Mouse (Mus musculus) CH12.LX (cell line): ENCODE measurements around the gene Bri3bp. TPM values are rescaled to one million over a fixed set of nuclear protein-coding genes. Genes with fewer than 3 reads are reported as not detected.

ENCODE experiments used
- DNase-seq: peaks from one replicate; pipeline ENCODE4 v3.0.0-alpha.2; 2013; ENCODE audit errors: extremely low read depth
- H3K27ac ChIP-seq: 2 replicates; pipeline ENCODE4 v1.5.1; 2012; ENCODE audit warnings: low read depth, mild to moderate bottlenecking, control low read depth, moderate library complexity; ENCODE audit not compliant: insufficient read depth
- H3K27me3 ChIP-seq: replicated peaks from 2 replicates; pipeline ENCODE3; 2012; ENCODE audit warnings: inconsistent platforms
- H3K36me3 ChIP-seq, 2 experiments: replicated peaks in 1 of 2; 2 replicates each; pipeline versions ENCODE3 to v1.6.1; 2012; ENCODE audit warnings: inconsistent platforms in 1 of 2, low read length in 1 of 2, mild to moderate bottlenecking in 1 of 2, mixed read lengths in 1 of 2, moderate library complexity in 1 of 2; ENCODE audit not compliant: control insufficient read depth in 1 of 2, insufficient read depth in 1 of 2
- H3K4me1 ChIP-seq, 2 experiments: 2 replicates each; pipeline ENCODE4 v1.6.1; 2012; ENCODE audit warnings: inconsistent platforms in 1 of 2, moderate library complexity in 1 of 2; ENCODE audit not compliant: insufficient read depth in 2 of 2, control insufficient read depth in 1 of 2
- H3K4me2 ChIP-seq: 2 replicates; pipeline ENCODE4 v1.6.1; 2012; ENCODE audit warnings: low read depth, mild to moderate bottlenecking, control low read depth; ENCODE audit not compliant: poor library complexity, insufficient read depth, severe bottlenecking
- H3K4me3 ChIP-seq, 3 experiments: fragments of 150-350 bp in 1 of 3; sonication (generic) in 1 of 3; replicated peaks in 1 of 3; 2 replicates each; pipeline versions ENCODE3 to v1.5.1; 2011 to 2012; ENCODE audit warnings: low read depth in 2 of 3, low read length in 2 of 3, mild to moderate bottlenecking in 2 of 3, moderate library complexity in 2 of 3, control low read depth in 1 of 3, improper control_type of control experiment in 1 of 3, inconsistent platforms in 1 of 3, mixed read lengths in 1 of 3; ENCODE audit not compliant: poor library complexity in 1 of 3
- H3K79me2 ChIP-seq: replicated peaks from 2 replicates; pipeline ENCODE4 v1.6.1; 2012; ENCODE audit warnings: mild to moderate bottlenecking, moderate library complexity; ENCODE audit not compliant: control insufficient read depth, poor library complexity, insufficient read depth, severe bottlenecking; ENCODE audit errors: extremely low read depth
- H3K9ac ChIP-seq: 2 replicates; pipeline ENCODE4 v1.6.1; 2012; ENCODE audit warnings: low read depth, mild to moderate bottlenecking, control low read depth, moderate library complexity; ENCODE audit not compliant: insufficient read depth
- H3K9me3 ChIP-seq: replicated peaks from 2 replicates; pipeline ENCODE3; 2012; ENCODE audit warnings: low read length, inconsistent platforms, mixed read lengths
- CHD1 ChIP-seq: IDR thresholded peaks from 2 replicates; pipeline ENCODE4 v1.6.1; 2012; ENCODE audit warnings: low read depth, low read length, improper control_type of control experiment, inconsistent platforms
- CHD2 ChIP-seq: IDR thresholded peaks from 2 replicates; pipeline ENCODE4 v1.6.1; 2011; ENCODE audit warnings: low read length, improper control_type of control experiment
- HCFC1 ChIP-seq: IDR thresholded peaks from 2 replicates; pipeline ENCODE4 v1.6.1; 2012; ENCODE audit warnings: low read depth, mild to moderate bottlenecking, inconsistent platforms, low read length, improper control_type of control experiment
- JUN ChIP-seq: IDR thresholded peaks from 2 replicates; pipeline ENCODE4 v1.6.1; 2011; ENCODE audit warnings: low read depth, mild to moderate bottlenecking, low read length, improper control_type of control experiment, moderate library complexity; ENCODE audit not compliant: insufficient read depth
- KAT2A ChIP-seq: IDR thresholded peaks from 2 replicates; pipeline ENCODE4 v1.6.1; 2012; ENCODE audit warnings: low read length, improper control_type of control experiment, inconsistent platforms; ENCODE audit not compliant: insufficient replicate concordance
- MAFK ChIP-seq: IDR thresholded peaks from 2 replicates; pipeline ENCODE4 v1.6.1; 2011; ENCODE audit warnings: low read length, improper control_type of control experiment; ENCODE audit not compliant: insufficient replicate concordance
- MAZ ChIP-seq: IDR thresholded peaks from 2 replicates; pipeline ENCODE4 v1.6.1; 2012; ENCODE audit warnings: low read depth, mild to moderate bottlenecking, inconsistent platforms, low read length, improper control_type of control experiment, moderate library complexity
- MEF2A ChIP-seq: IDR thresholded peaks from 2 replicates; pipeline ENCODE4 v1.6.1; 2014; ENCODE audit warnings: low read depth, mild to moderate bottlenecking, inconsistent platforms, low read length, improper control_type of control experiment, borderline replicate concordance
- MYC ChIP-seq: IDR thresholded peaks from 2 replicates; pipeline ENCODE4 v1.6.1; 2011; ENCODE audit warnings: low read depth, mild to moderate bottlenecking, improper control_type of control experiment, low read length
- NELFE ChIP-seq: IDR thresholded peaks from 2 replicates; pipeline ENCODE4 v1.6.1; 2011; ENCODE audit warnings: low read depth, low read length, improper control_type of control experiment
- NRF1 ChIP-seq: IDR thresholded peaks from 2 replicates; pipeline ENCODE4 v1.6.1; 2014; ENCODE audit warnings: low read depth, mild to moderate bottlenecking, inconsistent platforms, low read length, improper control_type of control experiment, moderate library complexity
- PAX5 ChIP-seq: IDR thresholded peaks from 2 replicates; pipeline ENCODE4 v1.6.1; 2012; ENCODE audit warnings: low read length, inconsistent platforms, mixed read lengths
- POLR2AphosphoS2 ChIP-seq: IDR thresholded peaks from 2 replicates; pipeline ENCODE4 v1.6.1; 2011; ENCODE audit warnings: low read depth, low read length, improper control_type of control experiment
- RAD21 ChIP-seq: IDR thresholded peaks from 2 replicates; pipeline ENCODE4 v1.6.1; 2011; ENCODE audit warnings: low read depth, mild to moderate bottlenecking, low read length, improper control_type of control experiment, moderate library complexity
- SMC3 ChIP-seq: IDR thresholded peaks from 2 replicates; pipeline ENCODE4 v1.6.1; 2011; ENCODE audit warnings: low read depth, low read length, improper control_type of control experiment
- TCF12 ChIP-seq: IDR thresholded peaks from 2 replicates; pipeline ENCODE4 v1.6.1; 2014; ENCODE audit warnings: low read depth, mild to moderate bottlenecking, inconsistent platforms, low read length, improper control_type of control experiment
- UBTF ChIP-seq: IDR thresholded peaks from 2 replicates; pipeline ENCODE4 v1.6.1; 2012; ENCODE audit warnings: low read depth, mild to moderate bottlenecking, inconsistent platforms, low read length, improper control_type of control experiment, moderate library complexity
- USF2 ChIP-seq: conservative IDR thresholded peaks from 2 replicates; pipeline ENCODE4 v1.6.1; 2011; ENCODE audit warnings: low read depth, low read length, improper control_type of control experiment
- ZC3H11A ChIP-seq: IDR thresholded peaks from 2 replicates; pipeline ENCODE4 v1.6.1; 2012; ENCODE audit warnings: low read depth, mild to moderate bottlenecking, inconsistent platforms, low read length, improper control_type of control experiment
- ZKSCAN1 ChIP-seq: IDR thresholded peaks from 2 replicates; pipeline ENCODE4 v1.6.1; 2012; ENCODE audit warnings: low read depth, inconsistent platforms, low read length, improper control_type of control experiment, borderline replicate concordance
- dilution Hi-C: fragments of 300-500 bp; cut with MboI; formaldehyde crosslinking; loops from 2 replicates; pipeline ENCODE4 v1.14.3; 2020; ENCODE audit warnings: low sequenced_read_pairs; ENCODE audit not compliant: extremely low pct_unique_long_range_greater_than_20kb, extremely low pct_ligation_motif_present
- in situ Hi-C: fragments of 300-500 bp; cut with MboI; formaldehyde crosslinking; loops from 3 replicates; pipeline ENCODE4 v1.14.3; 2019; ENCODE audit warnings: low sequenced_read_pairs, low pct_ligation_motif_present, low pct_unique_long_range_greater_than_20kb, mixed read lengths
- polyA plus RNA-seq: library from polyadenylated mRNA; unstranded; fragments of >175 nt; gene quantifications from 2 replicates; pipeline ENCODE4 v1.2.1, GENCODE M21; 2012; ENCODE audit warnings: low read depth; ENCODE audit not compliant: insufficient read length
- total RNA-seq, 2 experiments: library from RNA; depleted of rRNA; stranded (reverse); fragments of 300-350 nt in 1 of 2; fragments of >200 nt in 1 of 2; gene quantifications; 2 replicates each; pipeline ENCODE4 v1.2.3; 2012 to 2014

Bri3bp gene
- total and polyA plus RNA-seq, 3 experiments, result 37.7 to 147 (median 49.6) TPM

DNA sequence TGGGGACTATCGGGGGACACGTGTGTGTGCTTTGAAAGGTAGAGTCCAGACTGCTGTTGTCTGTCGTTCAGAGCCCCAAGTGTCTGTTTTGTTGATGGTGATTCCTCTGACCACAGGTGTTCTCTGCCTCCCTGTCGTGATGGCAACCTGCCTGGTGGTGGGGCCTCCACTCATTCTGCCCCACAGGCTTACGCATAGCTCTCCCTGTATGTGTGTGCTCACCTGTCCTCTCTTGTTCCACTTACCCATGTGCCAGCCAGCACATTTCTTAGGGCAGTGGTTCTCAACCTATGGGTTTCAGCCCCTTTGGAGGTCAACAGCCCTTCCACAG, 51.7 kb downstream of the Bri3bp start:
- H3K4me1 ChIP-seq, result peaks cover 5 to 25% of the 10 kb centered on the region in 2 experiments
- H3K36me3 ChIP-seq, result peaks cover 23 to 66% of the 10 kb centered on the region in 2 experiments
- H3K4me3 ChIP-seq, result no peak overlapping the region
- no peak overlapping the region for H3K27ac ChIP-seq
- in situ Hi-C loops, result no loop called here
- dilution Hi-C loops, result no loop called here
- H3K9ac ChIP-seq, result no peak overlapping the region
- no peaks in the 10 kb centered on the region for H3K27me3 ChIP-seq
- no peaks in the 10 kb centered on the region for H3K79me2 ChIP-seq
- H3K9me3 ChIP-seq, result no peaks in the 10 kb centered on the region
- TF ChIP-seq POLR2AphosphoS2, result no peak
- no peak for TF ChIP-seq MAFK
- no peak for TF ChIP-seq UBTF
- no peak for TF ChIP-seq TCF12
- TF ChIP-seq CHD2, result no peak
- TF ChIP-seq ZKSCAN1, result no peak
- no peak for TF ChIP-seq MYC
- no peak for TF ChIP-seq ZC3H11A
- TF ChIP-seq USF2, result no peak
- no peak for TF ChIP-seq NRF1
- no peak for TF ChIP-seq RAD21
- no peak for TF ChIP-seq MEF2A
- no peak for TF ChIP-seq SMC3
- no peak for TF ChIP-seq HCFC1
- no peak for TF ChIP-seq NELFE
- no peak for TF ChIP-seq PAX5
- DNase-seq, result no peak
- H3K4me2 ChIP-seq, result no peak overlapping the region

DNA sequence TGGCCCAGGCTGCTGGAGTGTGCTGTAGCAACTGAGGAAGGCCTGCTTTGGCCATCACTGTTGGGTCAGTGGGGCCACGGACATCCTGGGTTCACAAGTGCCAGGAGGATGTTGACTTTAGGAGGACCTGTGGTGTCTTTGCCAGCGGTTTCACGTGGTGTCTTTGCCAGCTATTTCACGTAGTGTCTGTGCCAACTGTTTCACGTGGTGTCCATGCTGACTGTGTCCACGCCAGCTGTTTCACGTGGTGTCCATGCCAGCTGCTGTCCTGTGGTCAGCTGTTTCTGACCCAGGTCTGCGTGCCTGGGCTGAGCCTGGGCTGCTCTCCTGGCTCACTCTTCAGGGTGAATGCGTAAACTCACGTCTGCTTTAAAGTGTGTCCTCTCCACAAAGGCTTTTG, 54.3 kb downstream of the Bri3bp start:
- in situ Hi-C loops, result no loop called here
- dilution Hi-C loops, result no loop called here
- H3K4me1 ChIP-seq, result peaks cover 0 to 17% of the 10 kb centered on the region in 2 experiments; a peak in 2 of 4 replicates
- H3K9me3 ChIP-seq, result no peaks in the 10 kb centered on the region
- TF ChIP-seq MYC (no peak), JUN (no peak), CHD1 (no peak), KAT2A (no peak), MAZ (no peak)
- no peak for DNase-seq
- no peaks in the 10 kb centered on the region for H3K79me2 ChIP-seq
- H3K36me3 ChIP-seq, result peaks cover 20 to 77% of the 10 kb centered on the region in 2 experiments
- H3K4me2 ChIP-seq, result no peak overlapping the region
- H3K9ac ChIP-seq, result no peak overlapping the region
- no peak overlapping the region for H3K27ac ChIP-seq
- H3K27me3 ChIP-seq, result no peaks in the 10 kb centered on the region
- no peak overlapping the region for H3K4me3 ChIP-seq
